Mouse (Mus musculus) MEL (cell line): ENCODE results near the gene Cd164l2. TPM values are rescaled to one million over a fixed set of nuclear protein-coding genes. Genes with fewer than 3 reads are reported as not detected.

Experiments
- DNase-seq: peaks from one replicate; pipeline ENCODE4 v3.0.0; 2011; ENCODE audit warnings: low read depth, low spot score
- H3K27ac ChIP-seq: 2 replicates; pipeline ENCODE4 v1.5.1; 2012; ENCODE audit warnings: low read depth, mild to moderate bottlenecking, control low read depth, low read length, moderate library complexity; ENCODE audit not compliant: control insufficient read depth
- H3K27me3 ChIP-seq, 2 experiments: fragments of 150-350 bp in 1 of 2; sonication (generic) in 1 of 2; 2 replicates each; pipeline ENCODE4 v1.6.1; 2012; ENCODE audit warnings: low read length in 2 of 2, mild to moderate bottlenecking in 2 of 2, improper control_type of control experiment in 1 of 2, moderate library complexity in 1 of 2; ENCODE audit not compliant: insufficient read depth in 2 of 2, control insufficient read depth in 1 of 2
- H3K36me3 ChIP-seq, 2 experiments: 2 replicates each; pipeline ENCODE4 v1.6.1; 2012 to 2014; ENCODE audit warnings: low read length in 2 of 2, improper control_type of control experiment in 1 of 2, inconsistent platforms in 1 of 2, mild to moderate bottlenecking in 1 of 2; ENCODE audit not compliant: insufficient read depth in 2 of 2, control insufficient read depth in 1 of 2
- H3K4me1 ChIP-seq, 2 experiments: fragments of 150-350 bp in 1 of 2; sonication (generic) in 1 of 2; 2 replicates each; pipeline ENCODE4 v1.6.1; 2012; ENCODE audit warnings: low read length in 2 of 2, improper control_type of control experiment in 1 of 2, mild to moderate bottlenecking in 1 of 2; ENCODE audit not compliant: insufficient read depth in 2 of 2, control insufficient read depth in 1 of 2
- H3K4me3 ChIP-seq, 2 experiments: fragments of 150-350 bp in 1 of 2; sonication (generic) in 1 of 2; 2 replicates each; pipeline ENCODE4 v1.5.1; 2012; ENCODE audit warnings: low read depth in 2 of 2, low read length in 2 of 2, mild to moderate bottlenecking in 2 of 2, moderate library complexity in 2 of 2, control low read depth in 1 of 2, improper control_type of control experiment in 1 of 2; ENCODE audit not compliant: control insufficient read depth in 1 of 2, insufficient read depth in 1 of 2
- H3K79me2 ChIP-seq: 2 replicates; pipeline ENCODE4 v1.6.1; 2012; ENCODE audit warnings: mild to moderate bottlenecking, low read length, moderate library complexity; ENCODE audit not compliant: control insufficient read depth, poor library complexity, insufficient read depth
- H3K9ac ChIP-seq: 2 replicates; pipeline ENCODE4 v1.6.1; 2012; ENCODE audit warnings: low read depth, mild to moderate bottlenecking, control low read depth, low read length, moderate library complexity; ENCODE audit not compliant: control insufficient read depth, poor library complexity, severe bottlenecking
- H3K9me3 ChIP-seq: fragments of 150-350 bp; sonication (generic); replicated peaks from 2 replicates; pipeline ENCODE4 v1.6.1; 2012; ENCODE audit warnings: mild to moderate bottlenecking, low read length, improper control_type of control experiment, moderate library complexity; ENCODE audit not compliant: insufficient read depth
- BHLHE40 ChIP-seq: IDR thresholded peaks from 2 replicates; pipeline ENCODE4 v1.6.1; 2012; ENCODE audit warnings: low read depth, mild to moderate bottlenecking, inconsistent platforms, low read length, improper control_type of control experiment, borderline replicate concordance
- CTCF ChIP-seq, 3 experiments: IDR thresholded peaks in 2 of 3; conservative IDR thresholded peaks in 1 of 3; 2 replicates each; pipeline ENCODE4 v1.5.1; 2011 to 2012; ENCODE audit warnings: low read length in 3 of 3, low read depth in 2 of 3, mild to moderate bottlenecking in 2 of 3, improper control_type of control experiment in 1 of 3, inconsistent platforms in 1 of 3, mixed read lengths in 1 of 3, moderate library complexity in 1 of 3; ENCODE audit not compliant: control insufficient read depth in 1 of 3, insufficient read depth in 1 of 3, poor library complexity in 1 of 3, severe bottlenecking in 1 of 3
- E2F4 ChIP-seq: IDR thresholded peaks from 2 replicates; pipeline ENCODE4 v1.6.1; 2011; ENCODE audit warnings: low read depth, low read length, improper control_type of control experiment, borderline replicate concordance
- ELF1 ChIP-seq: IDR thresholded peaks from 2 replicates; pipeline ENCODE4 v1.6.1; 2014; ENCODE audit warnings: low read depth, mild to moderate bottlenecking, inconsistent platforms, low read length, improper control_type of control experiment, moderate library complexity
- GABPA ChIP-seq: IDR thresholded peaks from 2 replicates; pipeline ENCODE4 v1.6.1; 2012; ENCODE audit warnings: low read depth, mild to moderate bottlenecking, inconsistent platforms, low read length, improper control_type of control experiment, moderate library complexity
- HCFC1 ChIP-seq: IDR thresholded peaks from 2 replicates; pipeline ENCODE4 v1.6.1; 2012; ENCODE audit warnings: low read depth, mild to moderate bottlenecking, inconsistent platforms, low read length, improper control_type of control experiment, moderate library complexity
- JUND ChIP-seq: IDR thresholded peaks from 2 replicates; pipeline ENCODE4 v1.6.1; 2011; ENCODE audit warnings: low read depth, mild to moderate bottlenecking, improper control_type of control experiment, low read length
- KAT2A ChIP-seq: conservative IDR thresholded peaks from 2 replicates; pipeline ENCODE4 v1.6.1; 2012; ENCODE audit warnings: low read depth, low read length, improper control_type of control experiment, inconsistent platforms
- MAFK ChIP-seq: IDR thresholded peaks from 2 replicates; pipeline ENCODE4 v1.6.1; 2011; ENCODE audit warnings: low read depth, mild to moderate bottlenecking, low read length, improper control_type of control experiment, borderline replicate concordance
- MAX ChIP-seq: IDR thresholded peaks from 2 replicates; pipeline ENCODE4 v1.6.1; 2011; ENCODE audit warnings: low read length, improper control_type of control experiment
- MAZ ChIP-seq: IDR thresholded peaks from 2 replicates; pipeline ENCODE4 v1.6.1; 2012; ENCODE audit warnings: low read depth, mild to moderate bottlenecking, inconsistent platforms, low read length, improper control_type of control experiment
- MEF2A ChIP-seq: IDR thresholded peaks from 2 replicates; pipeline ENCODE4 v1.6.1; 2014; ENCODE audit warnings: low read depth, mild to moderate bottlenecking, inconsistent platforms, low read length, improper control_type of control experiment; ENCODE audit not compliant: poor library complexity, insufficient replicate concordance, severe bottlenecking; ENCODE audit errors: extremely low read depth
- MYB ChIP-seq: IDR thresholded peaks from 2 replicates; pipeline ENCODE4 v1.6.1; 2011; ENCODE audit warnings: mild to moderate bottlenecking, low read depth, low read length, improper control_type of control experiment
- NELFE ChIP-seq: IDR thresholded peaks from 2 replicates; pipeline ENCODE4 v1.6.1; 2011; ENCODE audit warnings: low read depth, low read length, improper control_type of control experiment
- NRF1 ChIP-seq: IDR thresholded peaks from 2 replicates; pipeline ENCODE4 v1.6.1; 2014; ENCODE audit warnings: low read depth, mild to moderate bottlenecking, inconsistent platforms, low read length, improper control_type of control experiment, moderate library complexity; ENCODE audit not compliant: poor library complexity, insufficient read depth, severe bottlenecking
- POLR2A ChIP-seq, 2 experiments: IDR thresholded peaks; 2 replicates each; pipeline ENCODE4 v1.6.1; 2011 to 2012; ENCODE audit warnings: low read length in 2 of 2, mild to moderate bottlenecking in 2 of 2, control low read depth in 1 of 2, improper control_type of control experiment in 1 of 2, low read depth in 1 of 2, moderate library complexity in 1 of 2; ENCODE audit not compliant: control insufficient read depth in 1 of 2, insufficient read depth in 1 of 2, poor library complexity in 1 of 2
- POLR2AphosphoS5 ChIP-seq: IDR thresholded peaks from 2 replicates; pipeline ENCODE4 v1.6.1; 2012; ENCODE audit warnings: low read depth, borderline replicate concordance, mild to moderate bottlenecking, inconsistent platforms, low read length, moderate library complexity, mixed read lengths
- SIN3A ChIP-seq: IDR thresholded peaks from 2 replicates; pipeline ENCODE4 v1.6.1; 2012; ENCODE audit warnings: low read length, improper control_type of control experiment, inconsistent platforms
- SMC3 ChIP-seq: IDR thresholded peaks from 2 replicates; pipeline ENCODE4 v1.6.1; 2011; ENCODE audit warnings: low read depth, low read length, improper control_type of control experiment
- TAL1 ChIP-seq: IDR thresholded peaks from 2 replicates; pipeline ENCODE4 v1.6.1; 2012; ENCODE audit warnings: mild to moderate bottlenecking, inconsistent platforms, low read length, moderate library complexity, mixed read lengths
- TBP ChIP-seq: IDR thresholded peaks from 2 replicates; pipeline ENCODE4 v1.8.0; 2011; ENCODE audit warnings: low read depth, low read length, improper control_type of control experiment
- USF1 ChIP-seq: IDR thresholded peaks from 2 replicates; pipeline ENCODE4 v1.6.1; 2014; ENCODE audit warnings: low read depth, mild to moderate bottlenecking, inconsistent platforms, low read length, improper control_type of control experiment, moderate library complexity
- ZC3H11A ChIP-seq: IDR thresholded peaks from 2 replicates; pipeline ENCODE4 v1.6.1; 2012; ENCODE audit warnings: low read depth, mild to moderate bottlenecking, inconsistent platforms, low read length, improper control_type of control experiment
- ZKSCAN1 ChIP-seq: IDR thresholded peaks from 2 replicates; pipeline ENCODE4 v1.6.1; 2012; ENCODE audit warnings: low read depth, mild to moderate bottlenecking, inconsistent platforms, low read length, improper control_type of control experiment, moderate library complexity
- ZMIZ1 ChIP-seq: IDR thresholded peaks from 2 replicates; pipeline ENCODE4 v1.6.1; 2012; ENCODE audit warnings: low read depth, mild to moderate bottlenecking, inconsistent platforms, low read length, improper control_type of control experiment, moderate library complexity
- polyA plus RNA-seq, 2 experiments: library from polyadenylated mRNA; stranded (reverse) in 1 of 2; unstranded in 1 of 2; fragments of >175 nt in 1 of 2; fragments of >200 nt in 1 of 2; gene quantifications; 2 replicates each; pipeline versions ENCODE4 v1.2.1 to v1.2.4; 2012; ENCODE audit warnings: low replicate concordance in 2 of 2, low read depth in 1 of 2; ENCODE audit not compliant: insufficient read length in 2 of 2, insufficient read depth in 1 of 2, missing spikeins in 1 of 2
- total RNA-seq: library from RNA; depleted of rRNA; stranded (reverse); fragments of 300-350 nt; gene quantifications from 2 replicates; pipeline ENCODE4 v1.2.3, GENCODE M21; 2012

Cd164l2 gene
- total and polyA plus RNA-seq, 3 experiments, result not detected

- no peak for TF ChIP-seq POLR2AphosphoS5
- TF ChIP-seq ZC3H11A, result no peak
- TF ChIP-seq SMC3, result no peak
- peak; percentile 65 for TF ChIP-seq SIN3A
- TF ChIP-seq ELF1, result peak; percentile 26; the same call in 1 of the 2 replicates
- no peak; the same call in 1 of the 2 replicates for TF ChIP-seq HCFC1
- TF ChIP-seq MEF2A, result no peak
- TF ChIP-seq USF1, result no peak
- TF ChIP-seq NELFE, result no peak
These were observed 32.4 kb downstream of the Cd164l2 start (continued) for GRCm38 (mm10) chr4:133244289-133244688.

GRCm38 (mm10) chr4:133247072-133247471, 35.1 kb downstream of the Cd164l2 start:
- Histone ChIP-seq H3K4me3 (no peak overlapping the region), H3K79me2 (no peaks in the 10 kb centered on the region; the same call in 1 of the 2 replicates), H3K27ac (peak overlapping the region; percentile 98), H3K9me3 (no peaks in the 10 kb centered on the region)
- TF ChIP-seq TBP (no peak), MYB (no peak), KAT2A (no peak), BHLHE40 (no peak), NELFE (no peak), TAL1 (no peak), GABPA (no peak), MAX (no peak), MAZ (no peak), MAFK (no peak), JUND (no peak), ELF1 (no peak), CTCF (IDR thresholded peaks at IDR 0.05 in 2 of 3, conservative IDR thresholded peaks at IDR 0.05 in 1 of 3; ENCODE audit: control insufficient read depth in 1 of 3, insufficient read depth in 1 of 3, low read depth in 2 of 3, low read length in 3 of 3, poor library complexity in 1 of 3, severe bottlenecking in 1 of 3) (no peak), E2F4 (no peak), ZKSCAN1 (no peak), USF1 (no peak), NRF1 (no peak), ZMIZ1 (no peak), POLR2A (IDR thresholded peaks at IDR 0.05; ENCODE audit: control insufficient read depth in 1 of 2, insufficient read depth in 1 of 2, low read depth in 1 of 2, low read length in 2 of 2, poor library complexity in 1 of 2) (no peak), ZC3H11A (no peak)
- TF ChIP-seq, all 39 proteins: peak for 0
- peaks cover 12 to 77% of the 10 kb centered on the region in 2 experiments for H3K4me1 ChIP-seq
- DNase-seq, result no peak
- H3K9ac ChIP-seq, result peak overlapping the region; percentile 66
- no peaks in the 10 kb centered on the region for H3K27me3 ChIP-seq
- peaks cover 0 to 50% of the 10 kb centered on the region in 2 experiments; a peak in 2 of 4 replicates for H3K36me3 ChIP-seq
